Mouse (Mus musculus) cortical plate, adult 2 months (tissue): Measurements from ENCODE around the gene Npb. TPM values are rescaled to one million over a fixed set of nuclear protein-coding genes. Genes with fewer than 3 reads are reported as not detected.

Source experiments
- H3K27ac ChIP-seq: fragments of 200-500 bp; 2 replicates; pipeline ENCODE4 v1.5.1; 2012; ENCODE audit warnings: low read length, control low read depth, inconsistent platforms; ENCODE audit not compliant: insufficient read depth
- H3K4me1 ChIP-seq: fragments of 200-500 bp; 2 replicates; pipeline ENCODE4 v1.6.1; 2011; ENCODE audit warnings: low read length; ENCODE audit not compliant: control insufficient read depth, insufficient read depth
- H3K4me3 ChIP-seq: fragments of 200-500 bp; 2 replicates; pipeline ENCODE4 v1.5.1; 2011; ENCODE audit warnings: mild to moderate bottlenecking, low read length, control low read depth; ENCODE audit not compliant: insufficient read depth
- CTCF ChIP-seq: fragments of 200-500 bp; IDR thresholded peaks from 2 replicates; pipeline ENCODE4 v1.5.1; 2011; ENCODE audit warnings: mild to moderate bottlenecking, control low read depth, low read length; ENCODE audit not compliant: insufficient read depth; ENCODE audit errors: extremely low read depth
- POLR2A ChIP-seq: fragments of 200-500 bp; IDR thresholded peaks from 2 replicates; pipeline ENCODE4 v1.6.1; 2011; ENCODE audit warnings: mild to moderate bottlenecking, low read length, control low read depth; ENCODE audit not compliant: insufficient read depth; ENCODE audit errors: extremely low read depth
- polyA plus RNA-seq: library from polyadenylated mRNA; depleted of rRNA; stranded (reverse); fragments of >200 nt; gene quantifications from 2 replicates; pipeline ENCODE4 v1.2.3, GENCODE M21; 2012

The Npb gene
- polyA plus RNA-seq, 1 experiment, result 0.58 TPM

GRCm38 (mm10) chr11:120612763-120613162 lies 4.5 kb downstream of the Npb start:
- TF ChIP-seq POLR2A, result no peak
- peak; percentile 62 for TF ChIP-seq CTCF
- H3K27ac ChIP-seq, result no peak overlapping the region
- H3K4me3 ChIP-seq, result no peak overlapping the region
- peaks cover 7% of the 10 kb centered on the region for H3K4me1 ChIP-seq

DNA sequence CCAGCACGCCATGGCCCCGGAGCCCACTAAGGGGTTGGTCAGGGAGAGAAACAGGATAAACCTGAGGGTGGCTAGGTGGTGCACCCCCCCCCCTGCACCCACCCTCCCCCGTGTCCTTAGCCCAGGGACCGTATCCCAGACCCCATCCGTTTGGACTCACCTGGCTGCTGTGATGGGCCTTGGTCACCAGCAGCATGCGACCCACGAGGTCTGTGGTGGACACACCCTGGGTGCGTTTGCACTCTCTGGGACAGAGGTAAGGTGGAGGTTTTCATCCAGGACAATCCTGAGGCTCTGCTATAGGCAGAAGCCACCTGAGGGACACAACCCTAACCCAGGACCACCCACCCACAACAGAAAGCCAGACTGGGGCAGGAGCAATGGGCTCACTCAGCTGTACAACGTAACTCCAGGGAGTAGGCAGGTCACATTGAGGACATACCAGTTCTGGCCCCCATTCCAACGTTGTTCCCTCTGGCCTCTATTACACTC lies 5.2 kb downstream of the Npb start:
- Histone ChIP-seq H3K27ac (no peak overlapping the region), H3K4me3 (no peak overlapping the region), H3K4me1 (peaks cover 7% of the 10 kb centered on the region)
- TF ChIP-seq CTCF (no peak), POLR2A (no peak)

DNA sequence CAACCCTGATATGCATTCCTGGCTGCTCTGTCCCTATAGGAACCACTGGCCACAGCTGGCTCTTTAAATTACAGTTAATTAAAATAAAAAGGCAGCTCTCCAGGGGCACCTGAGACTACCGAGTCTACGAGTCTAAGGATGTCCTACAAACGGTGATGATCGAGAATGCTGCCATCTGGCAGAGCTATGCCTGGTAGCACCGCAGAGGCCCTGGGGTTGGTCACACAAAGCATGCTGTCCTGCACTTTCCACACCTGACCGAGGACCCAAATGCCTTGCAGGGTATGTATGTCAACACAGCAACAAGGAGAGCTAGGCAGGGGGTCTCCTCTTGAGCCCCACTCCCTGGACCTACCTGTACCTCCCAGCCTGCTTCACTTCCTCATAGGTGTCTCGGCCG lies 5.7 kb downstream of the Npb start:
- Histone ChIP-seq H3K27ac (no peak overlapping the region), H3K4me1 (peaks cover 7% of the 10 kb centered on the region), H3K4me3 (no peak overlapping the region)
- TF ChIP-seq CTCF, result no peak
- no peak for TF ChIP-seq POLR2A

DNA sequence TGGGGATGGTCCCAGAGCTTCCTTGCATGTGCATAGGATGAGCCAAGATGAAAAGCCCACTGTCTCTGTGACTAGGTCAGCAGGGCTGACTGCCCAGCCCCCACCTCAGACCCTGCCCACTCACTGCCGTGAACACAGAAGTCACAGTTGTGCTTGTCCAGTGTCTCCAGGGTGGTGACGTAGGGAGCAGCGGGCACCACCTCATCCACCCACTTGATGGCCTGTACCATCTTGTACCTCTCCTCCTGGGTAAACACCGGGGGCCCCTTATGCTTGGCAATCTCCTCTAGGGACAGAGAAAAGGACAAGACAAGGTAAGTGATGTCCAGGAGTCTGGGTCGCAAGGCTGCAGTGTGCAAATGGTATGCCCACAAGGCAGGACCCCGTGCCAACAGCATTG lies 6.9 kb downstream of the Npb start:
- Histone ChIP-seq H3K4me1 (peaks cover 5% of the 10 kb centered on the region), H3K4me3 (no peak overlapping the region), H3K27ac (no peak overlapping the region)
- no peak for TF ChIP-seq CTCF
- TF ChIP-seq POLR2A, result peak; percentile 12; the same call in 1 of the 2 replicates

DNA sequence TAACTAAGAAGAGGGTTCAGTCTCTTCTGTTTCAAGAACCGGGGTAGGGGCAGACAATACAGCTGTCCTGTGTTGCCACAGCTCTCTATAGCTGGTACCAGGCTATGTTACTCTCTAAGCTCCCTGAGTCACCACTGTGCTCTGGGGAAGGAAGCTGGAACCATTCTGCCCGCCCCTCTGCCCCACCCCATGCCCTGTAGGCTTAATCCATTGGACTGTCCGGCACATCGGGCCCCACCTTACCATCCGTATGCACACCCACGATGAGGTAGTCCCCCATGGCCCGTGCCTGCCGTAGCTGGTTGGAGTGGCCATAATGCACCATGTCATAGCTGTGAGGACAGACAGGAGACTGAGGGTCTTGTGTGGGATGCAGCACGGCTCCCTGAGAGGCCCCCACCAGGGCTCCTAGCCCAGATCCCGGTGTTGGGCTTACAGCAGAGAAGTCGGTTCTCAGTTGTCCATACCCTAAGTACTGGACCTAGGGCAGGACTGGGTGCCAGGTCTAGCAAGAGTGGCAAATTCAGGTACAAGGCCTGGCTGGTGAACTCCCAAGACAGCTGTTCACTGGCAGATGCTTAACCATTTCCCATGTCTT lies 7.4 kb downstream of the Npb start:
- Histone ChIP-seq H3K4me1 (peaks cover 5% of the 10 kb centered on the region), H3K4me3 (0 out of 2 replicates have a peak overlapping the region, but pooled peaks have one; percentile 8), H3K27ac (peak overlapping the region; percentile 10; the same call in 1 of the 2 replicates)
- TF ChIP-seq POLR2A (no peak), CTCF (no peak)

GRCm38 (mm10) chr11:120616617-120617294 lies 8.5 kb downstream of the Npb start:
- Histone ChIP-seq H3K4me1 (peaks cover 5% of the 10 kb centered on the region), H3K27ac (no peak overlapping the region; the same call in none of the 2 replicates)
- TF ChIP-seq CTCF, result no peak
- no peak for TF ChIP-seq POLR2A

DNA sequence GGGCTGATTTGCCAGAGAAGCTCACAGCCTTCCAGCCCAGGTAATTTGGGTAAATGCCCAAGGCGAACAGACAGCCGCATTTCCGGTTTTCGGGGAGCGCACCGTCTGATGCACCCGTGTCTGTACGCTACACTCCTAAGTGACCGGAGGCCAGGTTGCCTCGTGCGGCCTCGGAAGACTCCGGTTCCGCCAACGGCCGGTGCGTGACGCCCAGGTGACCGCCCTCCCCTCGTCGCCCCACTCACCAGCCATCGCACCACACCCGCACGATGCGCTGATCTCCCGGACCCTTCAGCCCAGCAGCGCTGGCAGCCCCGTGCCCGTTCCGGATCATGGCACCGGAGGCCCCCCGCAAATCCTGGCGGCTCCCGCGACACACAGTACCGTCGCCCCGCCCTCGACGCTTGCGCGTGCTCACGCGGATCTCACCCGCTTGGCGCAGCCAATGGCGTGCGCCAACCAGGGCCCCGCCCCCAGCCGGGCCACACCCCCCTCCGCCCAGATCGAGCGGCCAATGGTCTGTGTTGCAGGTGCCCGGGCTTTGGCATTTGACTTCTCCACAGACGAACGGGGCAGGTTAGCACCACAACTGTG lies 9.3 kb downstream of the Npb start, which contains the start of gene Pcyt2:
Gene Pcyt2, minus strand, starts transcription at position 418 of the 594 bp plus-strand sequence.
- Histone ChIP-seq H3K4me1 (peaks cover 5% of the 10 kb centered on the region), H3K27ac (peak within 1 kb of the TSS; percentile 92), H3K4me3 (peak within 1 kb of the TSS; percentile 96)
- TF ChIP-seq POLR2A (peak; percentile 87), CTCF (no peak)

More at GRCm38 (mm10) chr11:120616617-120617294, 8.5 kb downstream of the Npb start:
- H3K4me3 ChIP-seq, result peak overlapping the region; percentile 96

DNA sequence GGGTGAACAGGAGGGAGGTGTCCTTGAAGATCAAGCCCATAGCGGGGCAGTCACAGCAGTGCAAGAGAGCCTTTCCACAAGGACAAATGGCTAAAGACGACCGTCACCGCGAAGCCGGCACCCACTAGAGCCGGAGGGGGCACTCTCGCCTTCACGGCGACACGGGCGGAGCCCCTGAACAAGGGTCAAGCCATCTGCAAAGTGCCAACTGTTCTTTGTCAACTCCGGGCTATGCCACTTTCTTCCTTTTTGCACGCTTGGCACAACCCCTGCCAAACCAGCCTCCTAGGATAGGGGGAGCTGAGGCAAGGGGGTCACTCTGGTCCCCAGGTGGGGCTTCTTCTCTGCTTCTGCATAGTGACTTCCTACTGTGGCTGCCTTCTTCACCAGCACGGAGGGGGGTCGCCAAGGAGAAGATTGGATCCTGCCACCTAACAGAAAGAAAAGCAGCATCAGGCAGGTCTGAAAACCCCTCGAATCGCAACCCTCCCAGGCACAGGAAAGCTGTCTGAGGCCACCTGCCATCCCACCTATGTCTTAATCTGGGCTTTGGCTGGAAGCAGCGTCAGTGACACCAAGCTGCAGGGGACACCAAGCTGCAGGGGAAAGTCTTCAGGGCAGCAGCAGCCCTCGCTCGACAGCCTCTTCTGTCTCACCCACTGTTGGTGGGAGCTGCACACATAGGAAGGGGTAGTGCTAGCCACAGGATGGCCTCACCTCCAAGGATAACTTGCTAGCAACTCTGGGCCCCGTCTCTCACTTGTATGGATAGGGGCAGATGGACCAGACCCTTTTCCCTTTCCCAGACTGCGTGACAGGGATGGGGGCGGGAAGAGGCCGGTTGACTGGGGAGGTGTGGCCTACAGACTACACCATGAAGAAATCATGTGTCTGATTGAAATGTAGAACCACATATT lies 10.6 kb downstream of the Npb start:
- no peak overlapping the region for H3K4me3 ChIP-seq
- peaks cover 5% of the 10 kb centered on the region for H3K4me1 ChIP-seq
- no peak for TF ChIP-seq CTCF
- no peak for TF ChIP-seq POLR2A
- H3K27ac ChIP-seq, result no peak overlapping the region

DNA sequence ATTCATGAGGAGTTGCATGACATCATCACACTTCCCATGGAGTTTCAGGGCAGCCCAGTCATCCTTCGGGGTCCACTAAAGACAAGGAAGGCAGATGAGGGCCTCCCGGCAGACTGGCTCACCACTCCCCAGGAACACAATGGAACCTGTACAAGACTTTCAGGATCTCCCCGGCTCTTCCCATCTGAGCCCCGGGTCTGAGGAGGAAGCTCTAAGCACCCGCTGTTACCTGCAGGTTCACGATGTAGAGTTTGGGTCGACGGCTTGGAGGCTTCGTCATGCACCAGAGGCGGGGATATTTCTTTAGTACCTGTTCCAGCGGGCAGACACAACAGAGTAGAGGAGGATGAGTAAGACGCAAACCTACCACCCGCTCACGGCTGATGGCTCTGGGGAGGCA lies 11.9 kb downstream of the Npb start:
- peaks cover 6% of the 10 kb centered on the region for H3K4me1 ChIP-seq
- no peak for TF ChIP-seq CTCF
- no peak overlapping the region for H3K4me3 ChIP-seq
- H3K27ac ChIP-seq, result no peak overlapping the region

GRCm38 (mm10) chr11:120622805-120623204 lies 14.5 kb downstream of the Npb start:
- no peak overlapping the region for H3K27ac ChIP-seq
- peaks cover 3% of the 10 kb centered on the region for H3K4me1 ChIP-seq
- TF ChIP-seq POLR2A, result no peak
- TF ChIP-seq CTCF, result no peak
- no peak overlapping the region for H3K4me3 ChIP-seq
